Mouse (Mus musculus) hindbrain, embryonic 13.5 days (tissue): ENCODE data around the gene Uqcr10. TPM values are rescaled to one million over a fixed set of nuclear protein-coding genes. Genes with fewer than 3 reads are reported as not detected.

Experiments
- ATAC-seq: fragments of 200-750 bp; cut with Nextera tagmentation; 2 replicates; pipeline ENCODE4 v1.8.0; 2017; ENCODE audit warnings: moderate TSS enrichment; ENCODE audit not compliant: low FRiP score
- H3K27ac ChIP-seq: fragments of 300-500 bp; sonication (generic); 2 replicates; pipeline ENCODE4 v1.5.1; 2015; ENCODE audit warnings: inconsistent platforms, mild to moderate bottlenecking, moderate library complexity
- H3K27me3 ChIP-seq: fragments of 300-500 bp; sonication (generic); 2 replicates; pipeline ENCODE4 v1.6.1; 2015; ENCODE audit warnings: mild to moderate bottlenecking, inconsistent platforms
- H3K36me3 ChIP-seq: fragments of 300-500 bp; sonication (generic); 2 replicates; pipeline ENCODE4 v1.6.1; 2015; ENCODE audit warnings: mild to moderate bottlenecking, inconsistent platforms
- H3K4me1 ChIP-seq: fragments of 300-500 bp; sonication (generic); replicated peaks from 2 replicates; pipeline ENCODE4 v1.6.1; 2015; ENCODE audit warnings: inconsistent platforms
- H3K4me2 ChIP-seq: fragments of 300-500 bp; sonication (generic); 2 replicates; pipeline ENCODE4 v1.6.1; 2015; ENCODE audit warnings: inconsistent platforms, mild to moderate bottlenecking, moderate library complexity
- H3K4me3 ChIP-seq: fragments of 300-500 bp; sonication (generic); 2 replicates; pipeline ENCODE4 v1.5.1; 2015; ENCODE audit warnings: mild to moderate bottlenecking, inconsistent platforms
- H3K9ac ChIP-seq: fragments of 300-500 bp; sonication (generic); 2 replicates; pipeline ENCODE4 v1.6.1; 2015; ENCODE audit warnings: mild to moderate bottlenecking, inconsistent platforms
- H3K9me3 ChIP-seq: fragments of 300-500 bp; sonication (generic); 2 replicates; pipeline ENCODE4 v1.6.1; 2016; ENCODE audit warnings: inconsistent platforms
- WGBS: fragments of 180-500 bp; shearing (Covaris S2); methylation state at CpG from one replicate; pipeline ENCODE4 v1.1.7; 2015; 5-methylcytosine and 5-hydroxymethylcytosine counted together
- polyA plus RNA-seq: library from polyadenylated mRNA; unstranded; fragments of >200 nt; fragmentation: Nextera tagmentation; extraction: Ambion mirVana; gene quantifications from 2 replicates; pipeline ENCODE4 v1.2.1, GENCODE M21; 2015

Gene Uqcr10
- polyA plus RNA-seq, 1 experiment from 2014 or later = 541 TPM

DNA sequence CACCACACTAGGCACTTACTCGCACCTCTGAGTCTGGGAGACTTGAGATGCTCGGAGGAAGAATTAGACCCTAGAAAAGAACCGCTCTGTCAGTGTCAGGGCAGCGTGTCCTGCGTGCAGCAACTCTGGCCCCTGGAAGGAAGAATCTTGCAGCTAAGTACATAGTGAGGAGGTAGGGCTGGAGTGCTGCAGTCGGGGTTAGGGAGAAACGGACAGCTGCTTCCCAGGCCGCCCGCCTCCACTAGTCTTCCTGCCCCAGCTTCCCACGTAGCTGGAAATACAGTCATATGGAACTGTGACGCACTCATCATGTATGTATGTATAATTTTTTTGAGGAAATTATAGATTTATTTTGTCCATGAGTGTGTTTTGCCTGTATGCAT is 41.7 kb downstream of the Uqcr10 start:
- no peaks in the 10 kb centered on the region for H3K27me3 ChIP-seq
- peaks cover 4% of the 10 kb centered on the region; the same call in 1 of the 2 replicates for H3K4me1 ChIP-seq
- H3K4me3 ChIP-seq = no peak overlapping the region
- H3K9me3 ChIP-seq = no peaks in the 10 kb centered on the region
- 95% methylated on average over 11 of the region's 11 CpGs for WGBS
- peaks cover 64% of the 10 kb centered on the region for H3K36me3 ChIP-seq
- no peak for ATAC-seq
- no peak overlapping the region for H3K27ac ChIP-seq
- no peak overlapping the region for H3K9ac ChIP-seq
- H3K4me2 ChIP-seq = no peak overlapping the region

DNA sequence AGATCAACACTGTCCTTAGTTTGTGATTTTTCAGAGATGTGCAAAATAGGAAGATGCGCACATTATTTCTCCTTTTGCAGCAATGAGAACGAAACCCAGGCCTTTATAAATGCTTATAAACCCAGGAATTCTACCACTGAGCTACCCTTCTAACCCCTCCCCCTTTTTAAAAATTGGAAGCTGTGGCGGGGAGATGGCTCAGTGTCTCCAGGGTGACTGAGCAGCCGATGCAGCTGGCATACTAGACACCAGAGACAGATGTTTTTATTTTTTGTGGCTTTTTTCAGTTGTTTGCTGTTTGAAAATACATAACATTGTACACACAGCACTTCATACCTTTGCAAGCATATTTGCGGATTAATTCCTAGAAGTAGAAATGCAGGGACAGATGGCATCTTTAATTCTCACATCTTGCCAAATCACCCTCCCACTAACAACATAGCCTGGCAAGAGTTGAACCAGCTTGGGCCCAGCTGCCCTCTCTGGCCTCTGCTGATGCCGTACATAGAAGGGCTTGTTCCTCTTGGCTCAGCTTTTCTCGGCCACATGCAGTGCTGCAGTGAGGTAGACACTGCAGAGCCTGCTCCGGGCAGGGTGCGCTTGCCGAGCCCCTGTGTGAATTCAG is 42.2 kb downstream of the Uqcr10 start:
- ATAC-seq = no peak
- H3K4me1 ChIP-seq = peaks cover 4% of the 10 kb centered on the region; the same call in 1 of the 2 replicates
- no peaks in the 10 kb centered on the region for H3K9me3 ChIP-seq
- no peaks in the 10 kb centered on the region for H3K27me3 ChIP-seq
- H3K4me3 ChIP-seq = no peak overlapping the region
- H3K9ac ChIP-seq = no peak overlapping the region
- H3K4me2 ChIP-seq = no peak overlapping the region
- peaks cover 62% of the 10 kb centered on the region for H3K36me3 ChIP-seq
- no peak overlapping the region for H3K27ac ChIP-seq
- 77% methylated on average over 10 of the region's 10 CpGs for WGBS

DNA sequence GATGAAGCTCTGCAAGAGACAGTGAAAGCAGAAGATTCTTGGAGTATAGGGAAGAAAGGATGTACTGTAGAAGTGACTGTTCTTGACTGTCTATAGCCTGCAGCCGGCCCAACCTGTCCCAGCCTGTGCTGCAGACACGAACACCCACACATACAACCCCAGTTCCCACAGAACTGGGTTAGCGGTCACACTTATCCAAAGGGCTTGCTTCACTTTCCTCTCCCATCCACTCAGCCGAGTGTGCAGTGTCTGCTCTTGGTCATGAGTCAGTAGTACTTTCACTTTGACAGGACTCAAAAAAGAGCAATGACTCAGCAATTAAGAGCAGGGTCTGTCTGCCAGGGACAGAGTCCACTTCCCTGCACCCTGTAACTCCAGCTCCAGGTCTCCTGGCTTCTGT is 42.8 kb downstream of the Uqcr10 start:
- ATAC-seq = no peak
- Histone ChIP-seq H3K9ac (no peak overlapping the region), H3K4me1 (peaks cover 4% of the 10 kb centered on the region; the same call in 1 of the 2 replicates), H3K4me2 (no peak overlapping the region), H3K9me3 (no peaks in the 10 kb centered on the region), H3K4me3 (no peak overlapping the region), H3K27me3 (no peaks in the 10 kb centered on the region), H3K27ac (no peak overlapping the region), H3K36me3 (peaks cover 61% of the 10 kb centered on the region)
- WGBS = 91% methylated on average over 4 of the region's 4 CpGs

DNA sequence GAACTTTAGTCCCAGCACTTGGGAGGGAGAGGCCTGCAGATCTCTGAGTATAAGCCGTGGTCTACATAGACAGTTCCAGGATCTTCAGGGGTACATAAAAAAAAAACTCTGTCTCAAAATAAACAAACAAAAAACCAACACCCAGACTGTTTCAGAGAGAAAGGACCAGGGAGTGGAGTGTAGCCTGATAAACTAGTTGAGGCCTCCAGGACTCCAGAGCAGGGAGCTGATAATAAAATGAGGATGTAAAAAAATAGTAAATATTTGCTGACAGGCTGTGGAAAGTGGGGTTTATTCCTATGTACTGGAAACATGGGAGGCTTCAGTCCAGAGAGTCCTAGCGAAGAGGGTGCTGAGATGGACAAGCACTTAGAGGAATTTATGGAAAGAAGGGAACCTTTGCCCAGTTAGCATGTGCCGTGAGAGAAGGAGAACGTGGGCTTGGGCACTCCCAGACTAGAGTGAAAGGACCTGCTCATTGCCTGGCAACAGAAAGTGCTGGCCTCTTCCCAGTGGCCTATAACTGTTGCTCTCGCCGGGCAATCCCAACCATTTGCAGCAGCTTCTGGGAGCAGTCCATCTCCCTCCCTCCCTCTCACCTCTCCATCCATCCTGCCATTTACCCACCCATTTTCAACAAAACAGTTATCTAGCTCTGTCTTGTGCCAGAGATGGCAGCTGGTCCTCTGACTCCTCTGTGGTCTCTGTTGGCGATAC is 43.7 kb downstream of the Uqcr10 start:
- Histone ChIP-seq H3K27ac (no peak overlapping the region), H3K4me2 (no peak overlapping the region), H3K4me1 (peaks cover 4% of the 10 kb centered on the region; the same call in 1 of the 2 replicates), H3K9me3 (no peaks in the 10 kb centered on the region), H3K4me3 (no peak overlapping the region), H3K27me3 (no peaks in the 10 kb centered on the region), H3K9ac (no peak overlapping the region), H3K36me3 (peaks cover 68% of the 10 kb centered on the region)
- no peak for ATAC-seq
- 83% methylated on average over 7 of the region's 7 CpGs for WGBS

DNA sequence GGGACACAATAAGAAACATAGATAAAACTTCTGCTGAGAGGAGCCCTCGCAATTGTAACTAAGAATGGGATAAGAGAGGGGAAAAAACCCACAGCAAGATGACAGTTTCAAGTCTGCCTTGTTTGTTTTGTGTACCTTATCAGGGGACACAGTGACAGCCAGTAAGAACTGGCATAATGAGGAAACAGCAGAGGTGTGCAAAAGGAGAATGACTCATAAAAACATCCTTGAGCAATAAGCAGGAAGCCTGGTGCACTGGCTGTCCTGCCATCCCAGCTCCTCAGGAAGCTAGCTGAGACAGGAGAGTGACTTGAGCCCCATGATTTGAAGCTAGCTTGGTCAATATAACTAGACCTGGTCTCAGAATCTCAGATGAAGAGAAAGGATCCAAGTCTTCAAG is 44.3 kb downstream of the Uqcr10 start:
- ATAC-seq = no peak
- 96% methylated on average over 1 of the region's 1 CpGs for WGBS
- H3K4me2 ChIP-seq = no peak overlapping the region
- H3K9me3 ChIP-seq = no peaks in the 10 kb centered on the region
- H3K9ac ChIP-seq = no peak overlapping the region
- peaks cover 4% of the 10 kb centered on the region; the same call in 1 of the 2 replicates for H3K4me1 ChIP-seq
- peaks cover 73% of the 10 kb centered on the region for H3K36me3 ChIP-seq
- H3K4me3 ChIP-seq = no peak overlapping the region
- H3K27me3 ChIP-seq = no peaks in the 10 kb centered on the region
- no peak overlapping the region for H3K27ac ChIP-seq

Other genes with a start within 250 kb of the Uqcr10 start
- 35.9 and 36.7 TPM in 2 replicates for gene Mtmr3, start 109.5 kb downstream of the Uqcr10 start, polyA plus RNA-seq
- gene Gm11032, start 84.3 kb downstream of the Uqcr10 start, polyA plus RNA-seq = not detected in 2 replicates
- 20.8 and 21.5 TPM in 2 replicates for gene Ascc2, start 66.6 kb downstream of the Uqcr10 start, polyA plus RNA-seq
- gene Zmat5, start 336 bp upstream of the Uqcr10 start, polyA plus RNA-seq = 71.6 and 74.5 TPM in 2 replicates
- gene Cabp7, start 42.4 kb upstream of the Uqcr10 start, polyA plus RNA-seq = 1.3 and 1.4 TPM in 2 replicates
- gene Nf2, start 145.2 kb upstream of the Uqcr10 start, polyA plus RNA-seq = 64.4 and 67.0 TPM in 2 replicates
- 134 and 142 TPM in 2 replicates for gene Nipsnap1, start 169.6 kb upstream of the Uqcr10 start, polyA plus RNA-seq
- 55.9 and 57.3 TPM in 2 replicates for gene Thoc5, start 191.0 kb upstream of the Uqcr10 start, polyA plus RNA-seq
- 3.1 and 3.4 TPM in 2 replicates for gene Nefh, start 243.7 kb upstream of the Uqcr10 start, polyA plus RNA-seq